Mouse (Mus musculus) right cerebral cortex, postnatal 25 days (tissue): Measurements from ENCODE around the gene Wdr24.
A peak's percentile ranks its signal among the peaks of the same experiment; 100 is the strongest.
"Not testable (repeated sequence)": the region's sequence is repeated elsewhere in the genome, so short reads cannot be mapped to it uniquely, and the experiment has no call there.

Experiments
- DNase-seq: peaks from one replicate; pipeline ENCODE4 v3.0.0; 2022

Wdr24 gene

DNA sequence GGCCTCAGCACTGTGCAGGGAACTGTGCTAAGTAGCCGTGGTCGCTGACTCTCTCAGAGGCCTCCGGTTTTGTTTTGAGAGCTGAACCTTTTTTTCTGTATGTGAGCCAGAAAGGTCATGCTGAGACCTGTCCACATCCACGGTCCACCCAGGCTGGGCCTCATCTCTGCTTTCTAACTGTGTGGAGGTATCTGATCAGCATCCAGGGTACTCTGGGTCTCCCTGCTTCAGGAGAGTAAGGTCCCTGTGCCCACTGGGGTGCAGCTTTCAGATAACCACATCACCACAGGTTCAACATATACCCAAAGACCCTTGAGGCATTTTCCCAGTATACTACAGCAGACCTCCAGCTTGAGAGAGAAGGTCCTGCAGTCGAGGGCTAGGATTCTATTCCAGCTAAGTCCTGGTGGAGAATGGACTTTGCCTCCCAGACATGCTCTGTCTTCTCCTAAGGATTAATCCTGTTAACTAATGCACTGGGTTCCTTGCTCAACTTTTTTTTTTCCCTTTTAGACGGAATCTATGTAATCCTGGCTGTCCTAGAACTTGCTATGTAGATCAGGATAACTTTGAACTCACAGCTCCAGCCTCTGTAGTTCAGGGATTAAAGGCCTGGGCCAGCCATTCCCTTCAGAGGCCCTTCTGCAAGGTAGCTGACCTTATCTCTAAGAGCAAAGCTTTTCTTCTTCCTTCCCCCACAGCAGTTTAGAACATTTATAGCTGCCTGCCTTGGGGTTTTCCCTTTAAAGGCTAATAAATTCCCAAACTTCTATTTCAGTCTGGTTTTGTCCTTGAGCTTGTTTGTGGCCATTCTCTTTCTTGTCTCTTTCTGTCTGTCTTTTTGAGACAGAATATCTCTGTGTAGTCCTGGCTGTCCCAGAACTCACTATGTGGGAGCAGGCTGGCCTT lies 38.5 kb downstream of the Wdr24 start:
- no peak for DNase-seq

DNA sequence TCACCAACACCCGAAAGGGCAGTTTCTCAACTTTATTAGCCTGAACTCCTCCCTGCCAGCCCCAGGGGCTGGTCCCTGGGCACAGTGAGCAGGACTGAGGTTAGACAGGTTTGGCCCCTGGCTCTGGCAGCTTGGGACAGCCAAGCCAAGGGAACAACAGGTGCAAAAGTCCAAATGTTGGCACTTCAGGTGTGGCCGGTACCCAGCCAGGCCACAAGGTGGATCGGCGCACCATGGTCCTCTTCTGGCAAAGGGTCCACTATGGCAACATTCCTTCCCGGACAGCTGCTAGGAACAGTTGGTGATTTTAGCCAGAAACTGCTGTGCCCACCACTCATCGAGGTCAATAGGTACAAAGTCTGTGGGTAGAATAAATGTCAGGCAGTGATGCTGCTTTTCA lies 40.3 kb downstream of the Wdr24 start:
- no peak for DNase-seq

DNA sequence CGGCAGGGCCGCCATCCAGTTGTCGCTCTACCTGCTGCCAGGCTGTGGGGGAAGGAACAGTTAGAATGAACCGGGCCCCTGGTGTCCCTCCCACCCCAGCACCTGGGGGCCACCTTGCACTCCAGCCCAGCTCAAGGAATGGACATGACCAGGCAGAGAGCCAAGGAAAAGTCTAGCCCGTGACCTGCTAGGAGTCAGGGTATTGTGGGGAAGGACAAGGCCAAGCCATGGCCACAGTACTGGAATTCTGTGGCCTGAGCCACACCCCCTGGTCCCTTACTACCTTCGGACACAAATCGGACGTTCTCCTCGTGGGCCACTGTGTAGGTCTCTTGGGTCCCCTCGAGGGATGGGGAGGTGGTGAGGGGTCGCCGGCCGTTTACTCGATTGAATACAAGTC lies 40.9 kb downstream of the Wdr24 start:
- DNase-seq, result no peak

DNA sequence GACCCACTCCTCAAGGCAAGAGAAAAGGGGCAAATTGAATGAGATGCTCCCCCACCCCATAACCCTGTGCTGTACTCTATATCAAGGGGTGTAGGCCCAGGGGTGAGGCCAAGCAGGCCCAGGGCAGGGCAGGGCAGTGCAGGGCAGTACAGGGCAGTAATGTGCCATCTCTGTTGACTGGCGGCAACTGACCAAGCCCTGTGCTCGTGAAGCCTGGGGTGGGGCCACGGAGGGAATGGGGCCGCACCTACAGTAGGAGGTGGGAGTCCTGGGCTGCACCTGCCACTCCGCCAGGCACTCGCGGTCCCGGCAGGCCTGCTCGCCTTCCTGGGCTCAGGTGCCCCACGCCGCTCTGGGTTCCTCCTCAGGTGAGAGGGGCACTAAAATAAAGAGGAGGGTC lies 41.9 kb downstream of the Wdr24 start:
- no peak for DNase-seq

DNA sequence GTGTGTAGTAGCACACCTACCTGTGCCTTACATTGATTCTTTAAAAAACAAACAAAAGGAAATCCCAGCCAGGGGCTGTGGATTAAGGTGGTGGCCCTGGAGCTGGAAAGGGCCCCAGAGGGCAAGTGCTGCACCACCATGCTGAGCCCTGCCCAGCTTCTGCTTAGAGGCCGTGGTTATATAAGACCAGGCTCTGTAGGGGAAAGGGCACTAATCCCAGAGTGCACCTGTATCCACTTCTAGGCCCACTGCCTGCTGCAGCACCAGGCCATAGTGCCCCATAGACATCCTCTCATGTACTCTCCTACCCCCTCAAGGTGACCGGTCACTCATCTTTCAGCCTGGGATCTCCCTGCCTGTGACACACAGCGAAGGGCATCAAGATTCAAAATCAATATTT lies 42.7 kb downstream of the Wdr24 start:
- no peak for DNase-seq

DNA sequence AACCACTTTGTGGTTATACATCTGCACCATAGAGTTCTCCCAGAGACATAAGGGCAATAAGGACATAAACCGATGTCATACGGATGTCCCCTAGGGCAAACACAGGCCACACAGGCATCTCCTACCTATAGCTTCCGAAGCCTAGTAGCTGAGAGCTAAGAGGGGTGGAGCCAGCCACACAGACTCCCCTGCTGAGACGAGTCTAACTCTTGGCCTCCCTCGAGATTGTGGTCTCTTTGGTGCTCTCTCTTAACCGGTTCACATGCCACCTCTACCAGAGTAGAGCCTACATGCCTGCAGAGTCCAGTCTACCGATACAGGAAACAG lies 44.0 kb downstream of the Wdr24 start:
- DNase-seq, result no peak

DNA sequence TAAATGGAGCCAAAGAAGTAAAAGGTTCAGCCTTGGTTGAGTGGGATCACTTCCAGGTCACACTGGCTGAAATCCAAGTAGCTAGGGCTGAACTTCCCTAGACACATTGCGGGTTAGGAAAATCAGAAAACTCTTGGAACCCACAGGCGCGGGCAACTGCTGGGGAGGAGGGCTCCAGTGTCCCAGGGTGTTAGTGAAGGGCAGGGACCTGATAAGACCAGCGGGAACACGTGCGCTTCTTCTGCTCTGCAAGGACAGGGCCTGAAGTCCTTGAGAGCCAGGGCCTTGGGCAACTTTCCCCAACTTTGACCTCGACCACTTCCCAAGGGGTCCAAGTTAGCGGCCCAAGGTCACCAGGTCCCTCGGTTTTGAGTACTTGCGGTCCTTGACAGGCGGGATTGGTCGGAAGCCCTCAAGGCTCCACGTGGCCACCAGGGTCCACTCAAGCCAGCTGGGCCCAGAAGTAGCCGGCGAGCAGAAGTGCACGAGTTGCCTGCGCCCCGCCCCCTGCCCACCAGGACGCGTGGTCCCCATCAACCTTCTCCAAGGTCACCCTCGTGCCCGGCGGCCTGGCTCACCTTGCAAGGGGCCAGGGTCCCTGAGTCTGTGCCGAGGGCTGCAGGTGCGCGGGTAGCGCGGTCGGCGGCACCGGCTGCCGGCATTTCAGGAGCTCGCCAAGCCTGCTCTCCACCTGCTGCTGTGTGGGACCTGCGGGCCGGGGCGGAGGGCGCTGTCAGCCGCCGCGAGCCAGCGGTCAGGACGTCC lies 44.6 kb downstream of the Wdr24 start:
- DNase-seq, result no peak

DNA sequence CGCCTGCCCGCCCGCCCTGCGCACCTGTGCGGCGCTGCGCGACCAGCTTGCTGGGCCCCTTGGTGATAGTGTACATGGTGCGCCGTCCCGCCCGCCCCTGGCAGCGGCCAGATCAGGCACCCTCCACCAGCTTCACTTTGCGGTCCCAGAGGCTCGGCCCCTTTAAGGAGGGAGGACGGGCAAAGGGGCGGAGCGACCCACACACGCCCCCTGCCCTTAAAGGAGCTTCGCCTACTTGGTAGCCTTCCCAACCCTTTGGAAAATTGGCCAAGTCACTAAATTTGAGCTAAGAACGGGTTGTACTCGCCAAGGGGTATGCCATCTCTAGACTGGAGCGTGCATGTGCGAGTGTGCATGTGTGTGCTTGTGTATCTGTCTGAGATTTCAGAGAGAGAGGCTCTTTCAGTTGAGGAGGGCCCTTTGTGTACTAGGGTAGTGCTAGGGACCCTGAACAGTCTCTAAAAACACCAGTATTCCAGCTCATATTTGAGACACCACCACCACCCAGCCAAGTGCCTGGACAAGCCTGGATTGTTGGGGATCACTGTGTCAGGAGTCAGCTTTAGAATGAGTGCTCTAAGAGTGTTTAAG lies 45.3 kb downstream of the Wdr24 start, which contains the start of gene Mcrip2:
Gene Mcrip2, minus strand, starts transcription at position 164 of the 591 bp plus-strand sequence.
- peak; percentile 83 for DNase-seq

DNA sequence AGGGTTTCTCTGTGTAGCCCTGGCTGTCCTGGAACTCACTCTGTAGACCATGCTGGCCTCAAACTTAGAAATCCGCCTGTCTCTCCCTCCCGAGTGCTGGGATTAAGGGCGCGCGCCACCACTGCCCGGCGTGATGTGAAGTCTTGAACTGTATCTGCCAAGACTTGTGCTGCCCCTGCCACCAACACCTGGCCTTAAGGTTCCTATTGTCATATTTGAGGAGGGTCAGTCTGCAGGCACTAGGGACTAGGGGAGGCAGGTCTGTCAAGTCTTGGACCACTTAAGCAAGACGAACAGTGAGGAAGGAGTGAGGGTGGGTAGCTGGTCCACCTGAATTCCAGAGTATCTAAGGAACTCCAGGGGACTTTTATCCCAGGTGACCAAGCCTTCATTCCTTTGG lies 46.1 kb downstream of the Wdr24 start:
- no peak for DNase-seq

DNA sequence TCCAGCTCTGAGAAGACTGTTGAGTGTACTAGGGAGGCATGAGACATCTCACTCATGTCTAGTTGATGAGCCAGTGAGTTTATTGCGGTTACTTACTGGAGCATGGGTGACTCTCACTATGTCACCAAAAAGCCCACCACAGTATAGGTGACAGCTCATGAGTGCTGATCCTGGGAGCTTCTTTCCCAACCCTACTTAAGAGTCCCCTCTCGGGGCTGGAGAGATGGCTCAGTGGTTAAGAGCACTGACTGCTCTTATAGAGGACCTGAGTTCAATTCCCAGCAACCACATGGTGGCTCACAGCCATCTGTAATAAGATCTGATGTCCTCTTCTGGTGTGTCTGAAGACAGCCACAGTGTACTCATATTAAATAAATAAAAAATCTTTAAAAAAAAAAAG lies 46.5 kb downstream of the Wdr24 start:
- DNase-seq, result no peak

DNA sequence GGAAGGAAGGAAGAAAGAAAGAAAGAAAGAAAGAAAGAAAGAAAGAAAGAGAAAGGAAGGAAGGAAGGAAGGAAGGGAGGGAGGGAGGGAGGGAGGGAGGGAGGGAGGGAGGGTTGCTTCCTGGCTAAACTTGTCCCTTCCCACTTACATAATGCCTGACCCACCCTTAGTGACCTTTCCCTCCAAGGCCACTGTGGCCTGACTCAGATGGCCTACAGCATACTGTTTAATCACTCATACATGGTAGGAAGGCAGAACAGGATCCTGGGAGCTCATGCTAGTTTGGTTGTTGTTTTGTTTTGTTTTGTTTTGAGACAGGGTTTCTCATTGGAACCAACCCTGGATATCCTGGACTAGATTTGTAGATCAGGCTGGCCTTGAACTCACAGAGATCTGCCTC lies 48.1 kb downstream of the Wdr24 start:
- DNase-seq, result not testable (repeated sequence)

DNA sequence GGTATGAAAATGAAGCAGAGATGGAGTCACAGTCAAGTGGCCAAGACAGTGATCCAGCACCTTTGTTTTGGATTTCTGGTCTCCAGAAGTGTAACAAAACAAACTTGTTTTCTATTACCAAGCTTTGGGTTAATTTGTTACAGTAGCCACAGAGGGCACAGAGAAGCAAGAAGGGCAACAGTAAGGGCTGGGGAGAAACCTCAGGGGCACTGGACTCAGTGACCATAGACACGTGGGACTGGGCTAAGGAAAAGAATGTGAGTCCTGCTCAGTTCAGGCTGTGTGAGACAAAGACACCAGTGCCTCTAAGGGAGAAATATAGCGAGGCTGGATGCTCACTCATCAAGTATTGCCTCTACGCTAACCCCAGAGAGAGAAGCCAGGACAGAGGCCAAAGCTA lies 49.2 kb downstream of the Wdr24 start:
- no peak for DNase-seq

DNA sequence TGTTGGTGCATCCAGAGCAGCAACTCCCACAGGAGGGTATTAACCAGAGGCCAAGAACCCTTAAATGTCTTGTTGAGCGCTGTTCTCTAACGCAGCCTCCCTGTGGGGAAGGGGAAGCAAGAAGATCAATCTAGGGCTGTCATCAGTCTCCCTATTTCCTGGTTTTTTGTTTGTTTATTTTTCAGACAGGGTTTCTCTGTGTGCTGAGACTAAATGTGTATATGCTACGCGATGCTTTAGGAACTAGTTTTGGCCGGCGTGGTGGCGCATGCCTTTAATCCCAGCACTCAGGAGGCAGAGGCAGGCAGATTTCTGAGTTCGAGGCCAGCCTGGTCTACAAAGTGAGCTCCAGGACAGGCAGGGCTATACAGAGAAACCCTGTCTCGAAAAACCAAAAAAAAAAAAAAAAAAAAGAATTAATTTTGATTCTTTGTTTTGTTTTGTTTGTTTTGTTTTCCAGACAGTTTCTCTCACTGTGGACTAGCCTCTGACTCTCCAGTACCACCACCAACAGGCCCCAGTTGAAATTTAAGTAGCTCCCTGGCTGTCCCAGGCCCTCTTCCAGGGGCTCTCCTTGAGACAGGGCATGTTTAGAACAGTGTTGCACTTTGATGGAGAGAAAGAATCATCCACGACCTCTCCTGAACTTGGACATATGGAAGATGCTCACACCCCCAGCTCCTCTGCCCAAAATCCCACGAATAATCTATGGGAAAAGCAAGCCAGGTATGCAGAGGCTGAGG lies 50.1 kb downstream of the Wdr24 start:
- no peak for DNase-seq

DNA sequence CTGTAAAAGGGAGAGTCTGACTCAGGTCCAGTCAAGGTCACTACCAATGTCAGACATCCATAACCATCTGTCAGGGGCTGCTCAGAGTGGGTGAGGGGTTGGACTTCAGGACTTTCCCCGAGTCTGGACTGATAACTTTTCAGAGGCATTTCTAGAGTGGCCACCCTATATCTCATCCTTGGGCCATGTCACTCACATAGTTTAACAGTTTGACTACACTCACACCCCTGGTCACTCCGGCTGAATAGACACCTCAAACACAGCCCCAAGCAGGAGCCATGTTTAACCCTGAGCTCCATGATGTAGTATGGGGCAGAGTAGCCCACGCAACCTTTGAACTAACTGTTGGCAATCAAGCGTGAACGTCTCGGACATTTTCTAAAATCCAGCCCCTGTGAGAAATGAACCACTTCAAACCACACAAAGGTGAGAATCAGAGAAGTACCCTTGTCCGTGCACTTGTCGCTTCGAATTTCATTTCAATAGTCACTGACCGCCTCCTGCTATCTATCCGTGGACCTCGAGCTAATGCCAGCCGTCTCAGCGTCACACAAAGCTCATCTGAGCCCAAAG lies 50.8 kb downstream of the Wdr24 start:
- no peak for DNase-seq

DNA sequence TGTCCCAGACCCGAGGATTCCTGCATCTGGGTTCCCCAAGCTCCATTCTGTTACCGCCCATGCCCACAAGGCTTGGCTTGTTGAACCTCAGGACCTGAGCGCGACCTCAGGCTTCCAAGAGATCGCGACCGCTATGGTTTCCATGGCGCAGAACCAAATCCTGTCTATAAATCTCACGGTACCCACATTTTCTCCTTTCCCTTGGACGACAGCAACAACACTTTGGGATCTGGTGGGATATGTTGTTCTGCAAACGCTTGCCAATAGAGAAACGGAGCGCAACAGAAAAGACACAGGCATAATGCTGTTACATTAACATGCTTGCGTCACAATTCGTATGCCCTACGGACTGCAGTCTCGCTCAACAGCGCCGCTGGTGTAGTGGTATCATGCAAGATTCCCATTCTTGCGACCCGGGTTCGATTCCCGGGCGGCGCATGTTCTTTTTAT lies 51.3 kb downstream of the Wdr24 start, which contains the start of gene Mettl26:
Gene Mettl26, plus strand, starts transcription at position 354 of the 450 bp plus-strand sequence.
- DNase-seq, result peak; percentile 93

DNA sequence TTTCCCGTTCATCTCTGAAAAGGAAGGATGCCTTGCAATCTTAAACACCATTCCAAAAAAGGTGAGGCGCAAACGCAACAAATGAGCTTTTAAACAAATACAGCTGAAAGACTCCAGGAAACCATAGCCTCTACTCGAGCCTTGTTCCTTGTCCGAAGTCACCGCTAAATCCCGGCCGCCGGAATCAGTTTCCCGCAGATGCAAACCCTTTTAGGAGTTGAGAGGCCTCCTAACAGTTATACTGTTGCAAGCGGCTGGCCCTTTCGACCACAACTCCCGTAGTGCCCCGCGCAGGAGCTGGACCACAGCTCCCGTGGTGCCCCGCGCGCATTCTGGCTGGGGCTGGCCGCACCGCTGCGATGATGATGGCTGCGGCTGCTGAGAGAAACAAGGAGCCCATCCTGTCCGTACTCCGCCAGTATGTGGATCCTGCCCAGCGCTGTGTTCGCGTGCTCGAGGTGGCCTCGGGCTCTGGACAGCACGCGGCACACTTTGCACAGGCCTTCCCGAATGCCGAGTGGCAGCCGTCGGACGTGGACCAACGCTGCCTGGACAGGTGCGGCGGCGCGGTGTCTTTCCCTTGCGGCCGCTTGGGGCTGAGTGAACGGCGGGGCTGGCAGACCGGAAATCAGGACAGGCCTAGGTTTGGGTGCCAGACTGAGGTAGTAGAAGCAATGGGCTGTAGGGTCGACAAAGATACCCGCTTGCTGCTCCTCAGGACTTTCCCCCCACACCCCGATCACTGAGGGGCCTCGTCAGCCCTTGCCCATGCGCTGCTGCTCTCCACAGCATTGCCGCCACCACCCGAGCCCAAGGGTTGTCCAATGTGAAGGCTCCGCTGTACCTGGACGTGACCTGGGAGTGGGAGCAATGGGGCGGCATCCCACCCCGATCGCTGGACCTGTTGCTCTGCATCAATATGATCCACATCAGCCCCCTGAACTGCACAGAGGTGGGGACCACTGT lies 52.0 kb downstream of the Wdr24 start:
- peak; percentile 91 for DNase-seq

DNA sequence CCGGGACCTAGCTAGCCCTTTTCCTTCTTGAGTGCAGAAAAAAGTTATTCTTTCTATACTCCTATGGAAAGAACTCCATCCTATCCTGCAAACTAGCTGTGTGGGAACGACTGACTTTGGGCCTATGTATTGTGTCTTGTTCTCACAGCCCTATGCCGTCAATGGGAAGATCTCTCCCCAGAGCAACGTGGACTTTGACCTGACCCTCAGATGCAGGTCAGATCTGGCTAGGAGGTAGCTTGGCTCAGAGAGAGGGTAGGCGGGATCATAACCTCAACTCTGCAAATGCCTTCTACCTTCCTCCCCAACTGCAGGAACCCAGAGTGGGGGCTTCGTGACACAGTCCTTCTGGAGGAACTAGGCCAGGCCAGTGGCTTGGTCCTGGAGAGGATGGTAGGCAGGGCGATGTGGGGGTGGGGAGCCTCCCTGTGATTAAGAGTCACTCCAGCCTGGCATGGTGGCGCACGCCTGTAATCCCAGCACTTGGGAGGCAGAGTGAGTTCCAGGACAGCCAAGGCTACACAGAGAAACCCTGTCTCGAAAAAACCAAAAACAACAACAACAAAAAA lies 53.0 kb downstream of the Wdr24 start:
- DNase-seq, result no peak

DNA sequence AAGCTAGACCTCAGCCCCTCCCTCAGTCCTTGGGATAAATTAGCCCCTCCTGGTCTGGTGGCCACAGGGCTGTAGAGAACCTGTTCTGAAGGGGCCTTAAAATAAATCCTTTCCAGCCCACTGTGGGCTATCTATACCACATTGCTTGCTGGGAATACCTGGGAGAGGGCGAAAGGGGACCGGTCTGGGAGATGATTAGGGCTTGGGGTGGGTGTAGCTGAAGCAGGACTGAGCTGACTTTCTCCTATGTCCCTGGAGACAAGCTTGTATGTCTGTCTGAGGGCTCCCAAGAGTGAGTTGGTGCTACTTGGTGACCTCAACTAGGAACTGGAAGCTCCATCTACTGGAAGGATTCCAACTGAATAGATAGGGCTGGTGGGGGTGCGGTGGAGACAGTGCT lies 53.6 kb downstream of the Wdr24 start:
- DNase-seq, result no peak

DNA sequence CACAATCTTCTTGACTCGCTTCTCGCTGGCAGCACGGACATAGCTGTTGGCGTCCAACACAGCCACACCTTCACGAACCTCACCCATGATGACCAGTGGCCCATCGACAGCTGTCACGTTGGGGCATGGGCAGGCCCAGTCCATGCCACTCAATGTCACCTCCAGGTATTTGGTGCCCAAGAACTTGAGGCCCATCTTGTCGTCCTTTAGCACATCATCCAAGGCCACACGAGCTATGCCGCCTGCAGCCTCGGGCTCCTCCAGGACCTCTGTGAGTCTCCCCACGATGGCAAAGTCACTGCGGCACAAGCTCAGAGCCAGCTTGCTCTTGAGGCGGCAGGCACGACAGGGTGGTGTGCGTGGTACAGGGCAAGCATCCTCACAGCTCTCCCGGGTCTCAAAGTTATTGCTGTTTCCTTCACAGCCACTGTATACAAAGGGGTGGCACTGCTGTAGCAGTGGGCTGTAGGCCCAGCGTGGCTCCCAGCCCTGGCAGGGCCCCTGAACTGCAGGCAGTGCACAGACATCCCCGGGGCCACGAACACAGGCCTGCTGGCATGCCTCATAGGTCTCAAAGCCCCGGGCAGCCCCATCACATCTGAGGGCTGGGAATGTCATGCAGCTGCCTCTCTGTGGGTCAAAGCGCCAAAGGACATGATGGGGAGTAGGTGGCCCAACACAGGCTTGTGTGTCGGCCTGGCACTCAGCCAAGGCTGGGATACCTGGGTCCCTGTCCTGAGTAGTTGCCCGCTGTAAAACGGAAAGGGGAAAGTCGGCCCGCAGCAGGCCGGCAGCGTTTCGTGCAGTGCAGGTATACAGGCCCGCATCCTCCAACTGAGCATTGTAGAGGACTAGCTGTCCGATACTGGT lies 54.5 kb downstream of the Wdr24 start:
- DNase-seq, result no peak
